Mouse (Mus musculus): ENCODE results near the gene Slc24a1. TPM values are rescaled to one million over a fixed set of nuclear protein-coding genes. Genes with fewer than 3 reads are reported as not detected.

The Slc24a1 gene
- polyA plus RNA-seq, 1 experiment, result 0.01 TPM

GRCm38 (mm10) chr9:64960978-64961320 is 9.5 kb upstream of the Slc24a1 start:
- TF ChIP-seq TCF12 (IDR thresholded peaks at IDR 0.05; ENCODE audit: insufficient read depth, poor library complexity, severe bottlenecking) (no peak), SRF (IDR thresholded peaks at IDR 0.05; ENCODE audit: control insufficient read depth, insufficient read length, low read depth) (no peak), POLR2A (IDR thresholded peaks at IDR 0.05; ENCODE audit: insufficient read length, low read depth) (no peak), CEBPB (IDR thresholded peaks at IDR 0.05; ENCODE audit: insufficient read depth, poor library complexity, severe bottlenecking) (no peak), REST (IDR thresholded peaks at IDR 0.05; ENCODE audit: insufficient read depth, insufficient read length) (no peak), MYOD1 (IDR thresholded peaks at IDR 0.05; ENCODE audit: control insufficient read depth in 1 of 3, insufficient read length in 2 of 3, low read depth in 2 of 3) (no peak), E2F4 (IDR thresholded peaks at IDR 0.05; ENCODE audit: insufficient read depth) (no peak), POLR2AphosphoS2 (IDR thresholded peaks at IDR 0.05; ENCODE audit: insufficient read length, low read depth) (no peak), MYOG (IDR thresholded peaks at IDR 0.05; ENCODE audit: control insufficient read depth in 1 of 3, insufficient read depth in 1 of 3, insufficient read length in 2 of 3, low read depth in 2 of 3) (no peak), TCF3 (IDR thresholded peaks at IDR 0.05; ENCODE audit: insufficient read length, low read depth) (no peak), MAX (IDR thresholded peaks at IDR 0.05; ENCODE audit: low read depth) (no peak), USF1 (IDR thresholded peaks at IDR 0.05; ENCODE audit: low read depth) (no peak)
- peaks cover 7% of the 10 kb centered on the region for H3K36me3 ChIP-seq (ENCODE audit: control insufficient read depth, insufficient read depth)
- H3ac ChIP-seq (ENCODE audit: control insufficient read depth, insufficient read length), result peak overlapping the region; percentile 69
- peak overlapping the region; percentile 60 for H3K4me3 ChIP-seq
- H3K79me2 ChIP-seq (ENCODE audit: control insufficient read depth, insufficient read depth), result peaks cover 13% of the 10 kb centered on the region
- H3K4me2 ChIP-seq (ENCODE audit: low read depth), result peak overlapping the region; percentile 80
- no peaks in the 10 kb centered on the region for H3K27me3 ChIP-seq (ENCODE audit: control insufficient read depth, insufficient read depth, insufficient read length)

- H3K36me3 ChIP-seq (ENCODE audit: control insufficient read depth, insufficient read depth), result peaks cover 3% of the 10 kb centered on the region
- TF ChIP-seq MAX (IDR thresholded peaks at IDR 0.05; ENCODE audit: low read depth) (no peak), TCF12 (IDR thresholded peaks at IDR 0.05; ENCODE audit: insufficient read depth, poor library complexity, severe bottlenecking) (no peak), POLR2AphosphoS2 (IDR thresholded peaks at IDR 0.05; ENCODE audit: insufficient read length, low read depth) (peak; percentile 87), MYOD1 (IDR thresholded peaks at IDR 0.05; ENCODE audit: control insufficient read depth in 1 of 3, insufficient read length in 2 of 3, low read depth in 2 of 3) (no peak), E2F4 (IDR thresholded peaks at IDR 0.05; ENCODE audit: insufficient read depth) (peak; percentile 41), SRF (IDR thresholded peaks at IDR 0.05; ENCODE audit: control insufficient read depth, insufficient read length, low read depth) (no peak), POLR2A (IDR thresholded peaks at IDR 0.05; ENCODE audit: insufficient read length, low read depth) (peak; percentile 90), USF1 (IDR thresholded peaks at IDR 0.05; ENCODE audit: low read depth) (no peak), MYOG (IDR thresholded peaks at IDR 0.05; ENCODE audit: control insufficient read depth in 1 of 3, insufficient read depth in 1 of 3, insufficient read length in 2 of 3, low read depth in 2 of 3) (peak in 2 of 3 experiments; percentile 8 to 38), TCF3 (IDR thresholded peaks at IDR 0.05; ENCODE audit: insufficient read length, low read depth) (no peak), CEBPB (IDR thresholded peaks at IDR 0.05; ENCODE audit: insufficient read depth, poor library complexity, severe bottlenecking) (no peak), REST (IDR thresholded peaks at IDR 0.05; ENCODE audit: insufficient read depth, insufficient read length) (peak; percentile 30)
- H3K79me2 ChIP-seq (ENCODE audit: control insufficient read depth, insufficient read depth), result peaks cover 13% of the 10 kb centered on the region
- H3ac ChIP-seq (ENCODE audit: control insufficient read depth, insufficient read length), result peak within 1 kb of the TSS; percentile 69
- H3K4me2 ChIP-seq (ENCODE audit: low read depth), result peak within 1 kb of the TSS; percentile 80
- no peaks in the 10 kb centered on the region for H3K27me3 ChIP-seq (ENCODE audit: control insufficient read depth, insufficient read depth, insufficient read length)
- H3K4me3 ChIP-seq, result peak within 1 kb of the TSS; percentile 60
Measured at GRCm38 (mm10) chr9:64960117-64960977, 8.9 kb upstream of the Slc24a1 start, which contains the start of gene Ints14. Gene Ints14 (plus strand): TSS chr9:64960905.

GRCm38 (mm10) chr9:64957276-64957675 is 5.9 kb upstream of the Slc24a1 start:
- Histone ChIP-seq H3K79me2 (ENCODE audit: control insufficient read depth, insufficient read depth) (peaks cover 11% of the 10 kb centered on the region), H3K36me3 (ENCODE audit: control insufficient read depth, insufficient read depth) (no peaks in the 10 kb centered on the region), H3K27me3 (ENCODE audit: control insufficient read depth, insufficient read depth, insufficient read length) (peaks cover 27% of the 10 kb centered on the region), H3K4me2 (ENCODE audit: low read depth) (no peak overlapping the region), H3K4me3 (no peak overlapping the region), H3ac (ENCODE audit: control insufficient read depth, insufficient read length) (no peak overlapping the region)
- TF ChIP-seq USF1 (IDR thresholded peaks at IDR 0.05; ENCODE audit: low read depth), result no peak

- Histone ChIP-seq H3K4me2 (ENCODE audit: low read depth) (peak overlapping the region; percentile 50), H3K27me3 (ENCODE audit: control insufficient read depth, insufficient read depth, insufficient read length) (peaks cover 36% of the 10 kb centered on the region), H3K36me3 (ENCODE audit: control insufficient read depth, insufficient read depth) (no peaks in the 10 kb centered on the region), H3K79me2 (ENCODE audit: control insufficient read depth, insufficient read depth) (peaks cover 3% of the 10 kb centered on the region), H3ac (ENCODE audit: control insufficient read depth, insufficient read length) (no peak overlapping the region), H3K4me3 (no peak overlapping the region)
- TF ChIP-seq POLR2A (IDR thresholded peaks at IDR 0.05; ENCODE audit: insufficient read length, low read depth) (no peak), E2F4 (IDR thresholded peaks at IDR 0.05; ENCODE audit: insufficient read depth) (no peak), MYOG (IDR thresholded peaks at IDR 0.05; ENCODE audit: control insufficient read depth in 1 of 3, insufficient read depth in 1 of 3, insufficient read length in 2 of 3, low read depth in 2 of 3) (no peak), MYOD1 (IDR thresholded peaks at IDR 0.05; ENCODE audit: control insufficient read depth in 1 of 3, insufficient read length in 2 of 3, low read depth in 2 of 3) (no peak), MAX (IDR thresholded peaks at IDR 0.05; ENCODE audit: low read depth) (no peak), REST (IDR thresholded peaks at IDR 0.05; ENCODE audit: insufficient read depth, insufficient read length) (no peak), TCF12 (IDR thresholded peaks at IDR 0.05; ENCODE audit: insufficient read depth, poor library complexity, severe bottlenecking) (no peak), TCF3 (IDR thresholded peaks at IDR 0.05; ENCODE audit: insufficient read length, low read depth) (no peak), USF1 (IDR thresholded peaks at IDR 0.05; ENCODE audit: low read depth) (no peak), CEBPB (IDR thresholded peaks at IDR 0.05; ENCODE audit: insufficient read depth, poor library complexity, severe bottlenecking) (no peak), SRF (IDR thresholded peaks at IDR 0.05; ENCODE audit: control insufficient read depth, insufficient read length, low read depth) (no peak)
Measured at GRCm38 (mm10) chr9:64956337-64956736, 4.9 kb upstream of the Slc24a1 start.
